Mouse (Mus musculus) cerebellum, postnatal 25 days (tissue): ENCODE measurements around the gene Col6a2.

ENCODE experiments used
- DNase-seq, 2 experiments: peaks; one replicate each; pipeline ENCODE4 v3.0.0; 2021; ENCODE audit warnings: mixed read lengths in 2 of 2

Gene Col6a2

GRCm38 (mm10) chr10:76636026-76636425, 12.6 kb upstream of the Col6a2 start:
- no peak for DNase-seq

GRCm38 (mm10) chr10:76634584-76634983, 11.2 kb upstream of the Col6a2 start:
- no peak for DNase-seq

GRCm38 (mm10) chr10:76634094-76634571, 10.7 kb upstream of the Col6a2 start:
- no peak for DNase-seq

- no peak for DNase-seq
Observed at GRCm38 (mm10) chr10:76632630-76633029, 9.2 kb upstream of the Col6a2 start.

- DNase-seq = no peak
Observed at GRCm38 (mm10) chr10:76630657-76631056, 7.2 kb upstream of the Col6a2 start.

GRCm38 (mm10) chr10:76627714-76628113, 4.3 kb upstream of the Col6a2 start:
- DNase-seq = no peak

GRCm38 (mm10) chr10:76624903-76625302, 1.5 kb upstream of the Col6a2 start:
- DNase-seq = no peak

- DNase-seq = no peak
Observed at GRCm38 (mm10) chr10:76623734-76624133, 304 bp upstream of the Col6a2 start.

GRCm38 (mm10) chr10:76622411-76622810, 1.0 kb downstream of the Col6a2 start:
- no peak for DNase-seq

- DNase-seq = no peak
Observed at GRCm38 (mm10) chr10:76612473-76612872, 11.0 kb downstream of the Col6a2 start.

- DNase-seq = no peak
Observed at GRCm38 (mm10) chr10:76602690-76603089, 20.7 kb downstream of the Col6a2 start.

GRCm38 (mm10) chr10:76596338-76596737, 27.1 kb downstream of the Col6a2 start:
- no peak for DNase-seq

- DNase-seq = no peak
Observed at GRCm38 (mm10) chr10:76590197-76590596, 33.2 kb downstream of the Col6a2 start.

GRCm38 (mm10) chr10:76586190-76586589, 37.2 kb downstream of the Col6a2 start:
- DNase-seq = no peak

- DNase-seq = peak; percentile 10 to 19
Observed at GRCm38 (mm10) chr10:76584138-76584537, 39.3 kb downstream of the Col6a2 start.

- no peak for DNase-seq
Observed at GRCm38 (mm10) chr10:76576920-76577319, 46.5 kb downstream of the Col6a2 start.

GRCm38 (mm10) chr10:76575374-76575773, 48.1 kb downstream of the Col6a2 start, which contains the start of gene Ftcd:
Ftcd (plus strand) TSS chr10:76575648.
- DNase-seq = no peak

- no peak for DNase-seq
Observed at GRCm38 (mm10) chr10:76572151-76572550, 51.3 kb downstream of the Col6a2 start.

GRCm38 (mm10) chr10:76571070-76571469, 52.4 kb downstream of the Col6a2 start:
- no peak for DNase-seq

- DNase-seq = no peak
Observed at GRCm38 (mm10) chr10:76569996-76570685, 53.3 kb downstream of the Col6a2 start.

- no peak for DNase-seq
Observed at GRCm38 (mm10) chr10:76561972-76562371, 61.5 kb downstream of the Col6a2 start, which contains the start of gene Spatc1l. Spatc1l (plus strand) TSS chr10:76562272.

- DNase-seq = no peak
Observed at GRCm38 (mm10) chr10:76554061-76554460, 69.4 kb downstream of the Col6a2 start.

- no peak for DNase-seq
Observed at GRCm38 (mm10) chr10:76551556-76551955, 71.9 kb downstream of the Col6a2 start.

- DNase-seq = peak in 1 of 2 experiments; percentile 16
Observed at GRCm38 (mm10) chr10:76550458-76550857, 73.0 kb downstream of the Col6a2 start.

GRCm38 (mm10) chr10:76548218-76548617, 75.2 kb downstream of the Col6a2 start:
- DNase-seq = no peak
